ENCODE assay signal across 8 mouse cellular contexts in the genomic region with DNA sequence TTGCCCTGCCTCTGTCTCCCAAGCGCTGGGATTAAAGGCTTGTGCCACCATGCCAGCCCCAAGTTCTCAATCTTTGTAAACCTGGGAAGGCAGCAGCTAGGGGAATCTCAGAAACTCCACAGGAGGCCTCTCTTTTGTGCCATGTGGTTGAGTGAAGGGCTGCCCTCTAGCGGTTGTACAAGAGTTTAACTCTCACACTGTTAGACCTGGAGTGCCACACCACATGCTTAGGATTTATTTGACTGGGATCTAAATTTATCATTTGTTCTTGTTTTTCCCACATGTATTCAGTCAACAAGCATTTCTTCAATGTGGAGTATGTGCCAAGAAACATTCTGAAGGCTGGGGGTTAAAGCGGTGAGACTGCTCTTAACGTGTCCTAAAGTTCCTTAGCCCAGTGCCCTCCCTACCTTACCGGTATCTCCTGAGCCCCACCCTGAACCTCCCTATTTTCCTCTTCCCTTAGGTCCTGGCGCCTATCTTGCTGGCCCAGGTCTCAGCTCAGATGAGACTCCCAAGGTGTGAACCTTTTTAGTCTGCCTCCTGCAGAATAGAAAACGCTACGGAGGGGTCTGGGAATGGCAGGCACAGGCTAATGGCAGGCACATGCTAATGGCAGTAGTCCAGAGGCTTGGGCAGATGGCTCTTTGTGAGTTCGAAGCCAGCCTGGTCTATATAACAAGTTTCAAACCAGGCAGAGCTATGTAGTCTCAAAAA. TPM values are rescaled to one million over a fixed set of nuclear protein-coding genes. Genes with fewer than 3 reads are reported as not detected.
DNase-seq lines count a peak whose midpoint lies in the region; TF ChIP-seq lines count a peak whose summit lies in the region.

No protein-coding gene starts in this region.

- peak; percentile 74 to 76 for DNase-seq in B cell, adult 2 months
- DNase-seq in MEL (ENCODE audit: low read depth, low spot score): peak; percentile 87
- DNase-seq in cerebellum, adult 8-10 months: peak; percentile 72
- DNase-seq in frontal cortex, adult 2 months (ENCODE audit: extremely low spot score in 1 of 2, low spot score in 1 of 2): peak; percentile 41 to 84
- peak; percentile 75 to 76 for DNase-seq in kidney, postnatal 25 days
- peak; percentile 67 to 71 for DNase-seq in lung, adult 18-20 months
- DNase-seq in right cerebral cortex, adult 2 months (ENCODE audit: low spot score in 2 of 2): peak; percentile 66 to 68
- DNase-seq in yolk sac, embryonic 10.5 days (ENCODE audit: low spot score): peak; percentile 71

- peaks cover 0 to 11% of the 10 kb centered on the region in 2 experiments; a peak in 2 of 4 replicates for H3K4me1 ChIP-seq in MEL (ENCODE audit: control insufficient read depth in 1 of 2, insufficient read depth in 2 of 2, low read length in 2 of 2)

- TF ChIP-seq RAD21 in MEL (IDR thresholded peaks at IDR 0.05; ENCODE audit: low read depth, low read length): peak; percentile 67

- no peak for TF ChIP-seq EP300 in MEL (IDR thresholded peaks at IDR 0.05; ENCODE audit: low read depth in 1 of 2, low read length in 2 of 2)

- peaks cover 6% of the 10 kb centered on the region for H3K79me2 ChIP-seq in MEL (ENCODE audit: control insufficient read depth, insufficient read depth, low read length, poor library complexity)

- TF ChIP-seq POLR2A in MEL (IDR thresholded peaks at IDR 0.05; ENCODE audit: control insufficient read depth in 1 of 2, insufficient read depth in 1 of 2, low read depth in 1 of 2, low read length in 2 of 2, poor library complexity in 1 of 2): no peak

- peak overlapping the region; percentile 34 for H3K9ac ChIP-seq in MEL (ENCODE audit: control insufficient read depth, low read depth, low read length, poor library complexity, severe bottlenecking)

- H3K36me3 ChIP-seq in MEL (ENCODE audit: control insufficient read depth in 1 of 2, insufficient read depth in 2 of 2, low read length in 2 of 2): peaks cover 0 to 8% of the 10 kb centered on the region in 2 experiments; a peak in 2 of 4 replicates

- TF ChIP-seq CTCF in MEL (IDR thresholded peaks at IDR 0.05 in 2 of 3, conservative IDR thresholded peaks at IDR 0.05 in 1 of 3; ENCODE audit: control insufficient read depth in 1 of 3, insufficient read depth in 1 of 3, low read depth in 2 of 3, low read length in 3 of 3, poor library complexity in 1 of 3, severe bottlenecking in 1 of 3): peak; percentile 77 to 87 (median 83)

- peak overlapping the region in 1 of 2 experiments; percentile 5; a peak in 1 of 4 replicates for H3K4me3 ChIP-seq in MEL (ENCODE audit: control insufficient read depth in 1 of 2, insufficient read depth in 1 of 2, low read depth in 2 of 2, low read length in 2 of 2)

- no peaks in the 10 kb centered on the region for H3K9me3 ChIP-seq in MEL (replicated peaks; ENCODE audit: insufficient read depth, low read length)

- peaks cover 0 to 1% of the 10 kb centered on the region in 2 experiments; a peak in 1 of 4 replicates for H3K27me3 ChIP-seq in MEL (ENCODE audit: control insufficient read depth in 1 of 2, insufficient read depth in 2 of 2, low read length in 2 of 2)

- H3K27ac ChIP-seq in MEL (ENCODE audit: control insufficient read depth, low read depth, low read length): peak overlapping the region; percentile 20

TF ChIP-seq in MEL, 35 proteins besides CTCF, POLR2A, EP300 and RAD21:
- TF ChIP-seq SIN3A (IDR thresholded peaks at IDR 0.05; ENCODE audit: low read length) (peak; percentile 46; the same call in 1 of the 2 replicates), TCF12 (IDR thresholded peaks at IDR 0.05; ENCODE audit: low read depth, low read length) (peak; percentile 12; the same call in 1 of the 2 replicates), TBP (IDR thresholded peaks at IDR 0.05; ENCODE audit: low read depth, low read length) (0 out of 2 replicates have a peak, but pooled peaks have one; percentile 21), MAX (IDR thresholded peaks at IDR 0.05; ENCODE audit: low read length) (peak; percentile 92), MXI1 (IDR thresholded peaks at IDR 0.05; ENCODE audit: low read depth, low read length) (peak; percentile 90), MYC (IDR thresholded peaks at IDR 0.05; ENCODE audit: low read depth, low read length) (peak; percentile 99), USF1 (IDR thresholded peaks at IDR 0.05; ENCODE audit: low read depth, low read length) (peak; percentile 68), ZC3H11A (IDR thresholded peaks at IDR 0.05; ENCODE audit: low read depth, low read length) (peak; percentile 47; the same call in 1 of the 2 replicates), SMC3 (IDR thresholded peaks at IDR 0.05; ENCODE audit: low read depth, low read length) (peak; percentile 74), RCOR1 (IDR thresholded peaks at IDR 0.05; ENCODE audit: low read depth, low read length) (peak; percentile 55; the same call in 1 of the 2 replicates), NRF1 (IDR thresholded peaks at IDR 0.05; ENCODE audit: insufficient read depth, low read depth, low read length, poor library complexity, severe bottlenecking) (no peak), ZMIZ1 (IDR thresholded peaks at IDR 0.05; ENCODE audit: low read depth, low read length) (no peak), ELF1 (IDR thresholded peaks at IDR 0.05; ENCODE audit: low read depth, low read length) (no peak), CHD2 (IDR thresholded peaks at IDR 0.05; ENCODE audit: low read length) (no peak)

RNA-seq across cellular contexts. Expression of a gene that starts 1.1 kb away (rescaled TPM):
- total RNA-seq in MEL (2012; rRNA removed): 4.5 and 4.7 TPM in 2 replicates
- 10 to 100 TPM in 1 of 2 experiments, not detected in 1; 13.3 TPM for polyA plus RNA-seq in MEL (2012; ENCODE audit: insufficient read depth in 1 of 2, insufficient read length in 2 of 2, low read depth in 1 of 2, low replicate concordance in 2 of 2, missing spikeins in 1 of 2)
- 17.6 and 20.6 TPM in 2 replicates for polyA plus RNA-seq in frontal cortex, adult 2 months (2012; rRNA removed)

RNA-seq across cellular contexts. Expression of a gene that starts 24.1 kb away (rescaled TPM):
- 24.8 and 29.2 TPM in 2 replicates for total RNA-seq in MEL (2012; rRNA removed)
- polyA plus RNA-seq in MEL (2012; ENCODE audit: insufficient read depth in 1 of 2, insufficient read length in 2 of 2, low read depth in 1 of 2, low replicate concordance in 2 of 2, missing spikeins in 1 of 2): 10 to 100 TPM in 1 of 2 experiments, not detected in 1; 48.9 TPM
- polyA plus RNA-seq in frontal cortex, adult 2 months (2012; rRNA removed): 18.7 and 20.9 TPM in 2 replicates

RNA-seq across cellular contexts. Expression of a gene that starts 33.1 kb away (rescaled TPM):
- not detected in 2 replicates for total RNA-seq in MEL (2012; rRNA removed)
- polyA plus RNA-seq in MEL (2012; ENCODE audit: insufficient read depth in 1 of 2, insufficient read length in 2 of 2, low read depth in 1 of 2, low replicate concordance in 2 of 2, missing spikeins in 1 of 2): not detected
- polyA plus RNA-seq in frontal cortex, adult 2 months (2012; rRNA removed): 0.13 TPM in 1 of 2 replicates, not detected in the other

RNA-seq across cellular contexts. Expression of a gene that starts 54.5 kb away (rescaled TPM):
- total RNA-seq in MEL (2012; rRNA removed): 4.3 and 6.8 TPM in 2 replicates
- 1 to 10 TPM in 1 of 2 experiments, not detected in 1; 5.6 TPM for polyA plus RNA-seq in MEL (2012; ENCODE audit: insufficient read depth in 1 of 2, insufficient read length in 2 of 2, low read depth in 1 of 2, low replicate concordance in 2 of 2, missing spikeins in 1 of 2)
- 9.1 and 11.5 TPM in 2 replicates for polyA plus RNA-seq in frontal cortex, adult 2 months (2012; rRNA removed)
